Mouse (Mus musculus) cortical plate, adult 2 months (tissue): ENCODE measurements around the gene Bpifb1.

Source experiments
- CTCF ChIP-seq: fragments of 200-500 bp; IDR thresholded peaks from 2 replicates; pipeline ENCODE4 v1.5.1; 2011; ENCODE audit warnings: mild to moderate bottlenecking, control low read depth, low read length; ENCODE audit not compliant: insufficient read depth; ENCODE audit errors: extremely low read depth
- POLR2A ChIP-seq: fragments of 200-500 bp; IDR thresholded peaks from 2 replicates; pipeline ENCODE4 v1.6.1; 2011; ENCODE audit warnings: mild to moderate bottlenecking, low read length, control low read depth; ENCODE audit not compliant: insufficient read depth; ENCODE audit errors: extremely low read depth

GRCm38 (mm10) chr2:154226991-154227390 is 36.4 kb downstream of the Bpifb1 start:
- TF ChIP-seq POLR2A (no peak), CTCF (no peak)
